Mouse (Mus musculus) kidney, embryonic 14.5 days (tissue): ENCODE data around the gene Krt81. TPM values are rescaled to one million over a fixed set of nuclear protein-coding genes. Genes with fewer than 3 reads are reported as not detected.

Source experiments
- ATAC-seq: fragments of 200-750 bp; cut with Nextera tagmentation; 2 replicates; pipeline ENCODE4 v1.8.0; 2017; ENCODE audit warnings: moderate number of reproducible peaks, mild to moderate bottlenecking, moderate TSS enrichment, moderate library complexity; ENCODE audit not compliant: low FRiP score, low TSS enrichment
- H3K27ac ChIP-seq: fragments of 300-500 bp; sonication (generic); 2 replicates; pipeline ENCODE4 v1.5.1; 2014; ENCODE audit warnings: low read depth, mild to moderate bottlenecking, low read length, moderate library complexity, mixed read lengths
- H3K27me3 ChIP-seq: fragments of 300-500 bp; sonication (generic); 2 replicates; pipeline ENCODE4 v1.6.1; 2014; ENCODE audit warnings: mild to moderate bottlenecking, low read length; ENCODE audit not compliant: control insufficient read depth, insufficient read depth
- H3K36me3 ChIP-seq: fragments of 300-500 bp; sonication (generic); 2 replicates; pipeline ENCODE4 v1.6.1; 2014; ENCODE audit warnings: low read length, mixed read lengths; ENCODE audit not compliant: control insufficient read depth, insufficient read depth
- H3K4me1 ChIP-seq: fragments of 300-500 bp; sonication (generic); 2 replicates; pipeline ENCODE4 v1.6.1; 2014; ENCODE audit warnings: low read length, mixed read lengths; ENCODE audit not compliant: control insufficient read depth, insufficient read depth
- H3K4me2 ChIP-seq: fragments of 300-500 bp; sonication (generic); replicated peaks from 2 replicates; pipeline ENCODE4 v1.6.1; 2014; ENCODE audit warnings: low read depth, mild to moderate bottlenecking, low read length
- H3K4me3 ChIP-seq: fragments of 300-500 bp; sonication (generic); 2 replicates; pipeline ENCODE4 v1.5.1; 2014; ENCODE audit warnings: mild to moderate bottlenecking, low read length
- H3K9ac ChIP-seq: fragments of 300-500 bp; sonication (generic); 2 replicates; pipeline ENCODE4 v1.6.1; 2014; ENCODE audit warnings: low read depth, mild to moderate bottlenecking, low read length, moderate library complexity
- H3K9me3 ChIP-seq: fragments of 300-500 bp; sonication (generic); 2 replicates; pipeline ENCODE4 v1.6.1; 2016; ENCODE audit warnings: low read length; ENCODE audit not compliant: control insufficient read depth
- WGBS: fragments of 180-500 bp; shearing (Covaris S2); extraction: QIAGEN DNeasy Blood & Tissue Kit; methylation state at CpG from one replicate; pipeline ENCODE4 v1.1.7; 2014; 5-methylcytosine and 5-hydroxymethylcytosine counted together
- polyA plus RNA-seq: library from polyadenylated mRNA; unstranded; fragments of >200 nt; fragmentation: Nextera tagmentation; extraction: Ambion mirVana; gene quantifications from 2 replicates; pipeline ENCODE4 v1.2.1, GENCODE M21; 2014

Gene Krt81
- polyA plus RNA-seq, 1 experiment from 2014 or later, result not detected

GRCm38 (mm10) chr15:101485911-101486635 lies 22.5 kb upstream of the Krt81 start:
- Histone ChIP-seq H3K9me3 (no peaks in the 10 kb centered on the region), H3K4me3 (no peak overlapping the region), H3K27ac (no peak overlapping the region), H3K36me3 (no peaks in the 10 kb centered on the region), H3K9ac (no peak overlapping the region), H3K27me3 (no peaks in the 10 kb centered on the region), H3K4me2 (no peak overlapping the region), H3K4me1 (0 out of 2 replicates have a peak, but pooled peaks cover 2% of the 10 kb centered on the region)
- no peak for ATAC-seq
- 84% methylated on average over 11 of the region's 11 CpGs for WGBS

GRCm38 (mm10) chr15:101484939-101485338 lies 21.4 kb upstream of the Krt81 start:
- WGBS, result 33% methylated on average over 1 of the region's 1 CpGs
- 0 out of 2 replicates have a peak, but pooled peaks cover 2% of the 10 kb centered on the region for H3K4me1 ChIP-seq

DNA sequence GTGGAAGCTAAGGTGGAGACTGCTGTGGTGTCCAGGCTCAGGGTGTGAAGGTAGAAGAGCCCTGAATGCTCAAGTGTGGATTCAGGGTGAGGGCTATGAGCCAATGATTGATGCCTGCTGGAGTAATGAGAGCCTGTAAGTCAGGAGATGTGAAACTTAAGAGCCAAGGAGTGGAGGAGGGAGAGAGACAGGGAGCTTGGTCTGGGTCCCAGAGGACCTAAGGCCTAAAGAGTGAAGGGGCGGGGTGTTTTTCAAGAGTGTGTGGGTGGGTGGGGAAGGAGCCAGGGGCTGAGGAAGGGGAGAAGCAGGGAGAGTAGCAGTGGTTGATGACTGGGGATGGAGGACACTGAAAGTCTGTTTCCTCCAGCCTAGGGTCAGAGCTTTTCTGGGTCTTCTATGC lies 20.1 kb upstream of the Krt81 start:
- peaks cover 9% of the 10 kb centered on the region; the same call in 1 of the 2 replicates for H3K4me1 ChIP-seq
- ATAC-seq, result peak; percentile 13; the same call in 1 of the 2 replicates
- 46% methylated on average over 1 of the region's 1 CpGs for WGBS

More at GRCm38 (mm10) chr15:101484939-101485338, 21.4 kb upstream of the Krt81 start:
- Histone ChIP-seq H3K9me3 (no peaks in the 10 kb centered on the region), H3K36me3 (no peaks in the 10 kb centered on the region), H3K27ac (no peak overlapping the region), H3K9ac (no peak overlapping the region), H3K4me3 (no peak overlapping the region), H3K4me2 (no peak overlapping the region), H3K27me3 (no peaks in the 10 kb centered on the region)
- ATAC-seq, result no peak

GRCm38 (mm10) chr15:101482056-101482455 lies 18.5 kb upstream of the Krt81 start:
- Histone ChIP-seq H3K9ac (no peak overlapping the region), H3K4me3 (no peak overlapping the region), H3K27me3 (no peaks in the 10 kb centered on the region), H3K27ac (no peak overlapping the region), H3K9me3 (no peaks in the 10 kb centered on the region), H3K4me1 (peaks cover 9% of the 10 kb centered on the region; the same call in 1 of the 2 replicates), H3K36me3 (no peaks in the 10 kb centered on the region), H3K4me2 (no peak overlapping the region)
- ATAC-seq, result no peak
- 56% methylated on average over 4 of the region's 4 CpGs for WGBS

More for the DNA sequence above, 20.1 kb upstream of the Krt81 start:
- no peaks in the 10 kb centered on the region for H3K27me3 ChIP-seq
- H3K4me2 ChIP-seq, result no peak overlapping the region
- no peaks in the 10 kb centered on the region for H3K9me3 ChIP-seq
- H3K27ac ChIP-seq, result no peak overlapping the region
- H3K9ac ChIP-seq, result no peak overlapping the region
- H3K4me3 ChIP-seq, result no peak overlapping the region
- no peaks in the 10 kb centered on the region for H3K36me3 ChIP-seq

GRCm38 (mm10) chr15:101479666-101480060 lies 16.1 kb upstream of the Krt81 start:
- Histone ChIP-seq H3K4me2 (peak overlapping the region; percentile 55), H3K36me3 (no peaks in the 10 kb centered on the region), H3K27ac (no peak overlapping the region), H3K4me3 (peak overlapping the region; percentile 28), H3K27me3 (no peaks in the 10 kb centered on the region), H3K9ac (0 out of 2 replicates have a peak overlapping the region, but pooled peaks have one; percentile 44), H3K4me1 (peaks cover 9% of the 10 kb centered on the region; the same call in 1 of the 2 replicates), H3K9me3 (no peaks in the 10 kb centered on the region)
- WGBS, result 28% methylated on average over 11 of the region's 11 CpGs
- no peak for ATAC-seq

DNA sequence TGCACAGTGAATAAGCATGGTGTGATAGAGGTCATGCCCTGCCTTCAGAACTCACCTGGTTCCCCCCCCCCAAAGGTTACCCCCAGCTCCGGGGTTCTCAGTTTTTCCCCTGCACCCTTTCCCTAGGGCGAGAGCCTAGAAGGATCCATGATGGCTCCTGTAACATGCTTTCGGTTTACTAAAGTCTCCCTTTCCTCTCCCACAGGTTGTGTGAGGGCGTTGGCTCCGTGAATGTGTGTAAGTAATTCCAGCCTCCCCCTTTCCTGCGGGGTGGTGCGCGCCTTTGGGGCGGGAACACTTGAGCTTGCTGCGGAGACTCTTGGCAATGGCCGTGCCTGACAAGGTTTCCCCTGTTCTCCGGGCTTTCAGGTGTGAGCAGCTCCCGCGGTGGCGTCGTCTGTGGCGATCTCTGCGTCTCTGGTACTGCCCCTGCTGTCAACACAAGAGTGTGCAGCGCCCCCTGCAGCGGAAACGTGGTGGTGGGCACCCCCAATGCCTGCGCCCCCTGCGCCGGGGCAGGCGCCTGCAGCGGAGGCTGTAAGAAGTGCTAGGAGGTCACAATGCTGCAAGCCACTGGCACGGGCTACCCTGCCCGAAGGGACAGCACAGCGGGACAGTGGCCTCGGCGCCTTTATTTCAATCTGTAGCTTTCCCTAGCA lies 15.6 kb upstream of the Krt81 start:
- Histone ChIP-seq H3K36me3 (no peaks in the 10 kb centered on the region), H3K4me3 (peak overlapping the region; percentile 28), H3K9me3 (no peaks in the 10 kb centered on the region), H3K4me1 (peaks cover 9% of the 10 kb centered on the region; the same call in 1 of the 2 replicates), H3K27me3 (no peaks in the 10 kb centered on the region), H3K4me2 (peak overlapping the region; percentile 55), H3K9ac (peak overlapping the region; percentile 44; the same call in 1 of the 2 replicates), H3K27ac (no peak overlapping the region)
- ATAC-seq, result no peak
- 9% methylated on average over 31 of the region's 31 CpGs for WGBS

- Histone ChIP-seq H3K36me3 (no peaks in the 10 kb centered on the region), H3K9ac (no peak within 1 kb of the TSS), H3K4me1 (no peaks in the 10 kb centered on the region), H3K27me3 (no peaks in the 10 kb centered on the region), H3K9me3 (no peaks in the 10 kb centered on the region), H3K27ac (no peak within 1 kb of the TSS), H3K4me2 (no peak within 1 kb of the TSS), H3K4me3 (no peak within 1 kb of the TSS)
- no peak for ATAC-seq
- 18% methylated on average over 10 of the region's 10 CpGs for WGBS
Measured at GRCm38 (mm10) chr15:101472952-101473528, 9.5 kb upstream of the Krt81 start, which contains the start of gene Krt86. TSS of gene Krt86 (plus strand) at chr15:101473478.

DNA sequence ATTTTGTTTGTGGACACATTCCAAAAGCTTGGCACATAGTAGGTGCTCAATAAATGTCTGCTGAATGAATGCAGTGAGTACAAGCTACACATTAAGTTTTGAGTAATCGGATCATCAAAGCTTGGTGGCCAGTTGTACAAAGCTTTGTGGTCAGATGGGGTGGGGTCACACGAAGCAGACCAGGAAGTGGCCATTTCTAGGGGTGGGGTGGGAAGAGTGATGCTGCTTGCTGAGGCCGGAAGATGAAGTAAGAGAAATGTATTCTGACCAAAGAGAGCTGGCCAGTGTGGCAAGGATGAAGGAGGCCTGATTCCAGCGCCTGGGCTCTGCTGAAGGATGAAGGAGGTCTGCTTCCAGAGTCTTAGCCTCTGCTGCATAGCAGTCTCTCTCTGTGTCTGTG lies 5.5 kb upstream of the Krt81 start:
- no peak for ATAC-seq
- H3K36me3 ChIP-seq, result no peaks in the 10 kb centered on the region
- H3K9me3 ChIP-seq, result no peaks in the 10 kb centered on the region
- H3K4me3 ChIP-seq, result no peak overlapping the region
- H3K27me3 ChIP-seq, result no peaks in the 10 kb centered on the region
- H3K27ac ChIP-seq, result no peak overlapping the region
- no peak overlapping the region for H3K9ac ChIP-seq
- H3K4me2 ChIP-seq, result no peak overlapping the region
- WGBS, result 93% methylated on average over 4 of the region's 4 CpGs
- no peaks in the 10 kb centered on the region for H3K4me1 ChIP-seq
